Mouse (Mus musculus) left cerebral cortex, adult 11 months (tissue): Measurements from ENCODE around the gene Btbd11.
A peak's percentile ranks its signal among the peaks of the same experiment; 100 is the strongest.

Source experiments
- DNase-seq: peaks from one replicate; pipeline ENCODE4 v3.0.0; 2022; ENCODE audit warnings: low spot score

The Btbd11 gene

DNA sequence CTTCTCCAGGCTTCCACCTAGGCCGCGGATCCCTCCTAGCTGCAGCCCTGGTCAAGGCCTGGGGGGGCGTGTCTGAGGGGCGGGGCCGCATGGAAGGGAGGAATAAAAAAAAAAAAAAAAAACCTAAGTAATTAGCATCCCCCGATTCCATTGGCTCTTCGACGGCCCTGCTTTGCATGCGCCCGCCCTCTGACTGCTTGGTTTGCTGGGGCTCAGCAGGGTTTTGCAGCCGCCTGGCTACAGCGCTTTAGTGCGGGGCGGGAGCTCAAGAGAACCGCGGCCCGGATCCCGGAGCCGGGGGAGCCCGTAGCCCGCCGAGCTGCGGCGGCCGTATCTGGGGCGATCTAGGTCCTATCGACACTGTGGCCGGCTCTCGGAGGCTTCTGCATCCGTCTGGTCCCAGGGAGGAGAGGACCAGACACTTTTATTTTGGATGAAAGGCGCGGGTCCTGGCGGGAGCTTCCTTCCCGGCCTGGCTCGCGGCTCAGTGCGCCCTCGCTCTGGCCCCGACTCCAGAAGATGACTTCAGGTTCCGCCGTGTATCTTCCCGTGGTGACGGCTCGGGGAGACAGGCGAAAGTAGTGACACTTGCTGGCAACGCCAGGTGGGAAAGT, at the start of gene Btbd11:
Gene Btbd11, plus strand, starts transcription at position 210 of the 614 bp plus-strand sequence.
- peak; percentile 65 for DNase-seq

DNA sequence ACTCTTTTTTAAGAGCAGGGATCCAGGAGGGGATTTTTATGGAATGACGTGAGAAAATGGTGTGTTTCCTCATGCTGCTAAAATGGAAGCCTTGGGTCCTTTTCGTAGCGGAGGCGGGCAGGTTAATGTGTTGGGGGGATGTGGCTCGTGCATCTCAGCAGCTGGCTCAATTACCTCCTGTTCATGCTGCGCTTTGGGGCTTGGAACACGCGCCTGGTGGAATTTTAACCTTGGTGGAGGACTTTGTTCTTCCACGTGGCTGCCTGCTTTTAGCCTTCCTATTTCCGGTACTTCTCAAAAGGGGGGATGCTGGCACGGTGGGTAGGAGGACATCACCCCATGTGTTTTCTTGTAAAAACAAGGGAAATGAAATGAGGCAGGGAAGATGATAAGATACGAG, 47.9 kb upstream of the Btbd11 start:
- DNase-seq = no peak

DNA sequence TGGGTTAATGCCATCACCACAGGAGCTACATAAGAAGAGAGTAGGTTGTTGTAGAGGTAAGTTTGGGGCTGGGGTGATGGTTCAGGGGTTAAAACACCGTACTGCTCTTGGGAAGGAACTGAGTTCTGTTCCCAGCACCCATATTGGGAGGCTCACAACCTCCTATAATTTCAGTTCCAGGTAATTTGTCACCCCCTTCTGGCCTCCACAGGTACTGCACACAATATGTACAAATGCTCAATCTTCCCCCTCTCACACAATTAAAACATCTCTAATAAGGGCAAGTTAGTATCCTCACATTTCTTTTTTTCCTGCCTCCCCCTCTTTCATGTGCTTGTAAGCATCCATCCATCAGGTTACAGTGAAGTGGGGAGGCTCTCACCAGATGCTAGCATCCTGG, 44.7 kb upstream of the Btbd11 start:
- no peak for DNase-seq

DNA sequence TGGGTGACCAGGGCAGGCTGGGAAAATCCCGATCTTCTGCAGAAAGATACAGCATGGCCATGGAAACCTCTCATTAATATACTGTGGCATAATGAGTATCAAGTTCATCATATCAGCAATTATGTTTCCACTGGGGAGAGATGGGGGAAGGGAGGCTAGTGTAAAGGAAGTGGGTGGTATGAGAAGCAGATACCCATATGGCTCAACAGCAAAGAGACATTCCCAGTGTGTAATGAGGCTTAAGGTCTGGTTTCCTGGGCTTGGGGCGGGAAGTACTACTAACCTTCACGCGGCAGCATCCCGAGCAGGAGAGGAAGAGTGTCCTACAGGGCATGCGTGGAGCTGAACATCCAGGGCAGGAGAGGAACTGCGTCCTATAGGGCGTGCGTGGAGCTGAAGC, 39.4 kb upstream of the Btbd11 start:
- DNase-seq = no peak

DNA sequence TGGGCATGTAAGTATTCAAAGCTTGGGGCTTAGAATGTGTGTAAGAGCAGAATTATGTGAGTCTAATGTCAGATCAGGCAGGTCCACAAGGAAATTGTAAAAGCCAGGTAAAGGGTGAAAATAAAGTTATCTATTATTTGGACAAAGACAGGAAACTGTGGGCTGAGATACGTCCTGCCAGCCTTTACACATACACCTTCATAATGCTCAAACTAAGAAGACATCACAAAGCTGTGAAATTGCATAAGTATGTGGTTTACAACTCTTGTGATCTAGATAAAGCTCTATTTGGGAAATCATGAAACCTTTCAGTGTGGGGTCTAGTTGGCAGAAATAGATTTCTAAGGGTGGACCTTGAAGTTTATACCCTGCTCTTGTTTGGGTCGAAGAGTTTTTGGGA, 34.1 kb upstream of the Btbd11 start:
- DNase-seq = no peak

DNA sequence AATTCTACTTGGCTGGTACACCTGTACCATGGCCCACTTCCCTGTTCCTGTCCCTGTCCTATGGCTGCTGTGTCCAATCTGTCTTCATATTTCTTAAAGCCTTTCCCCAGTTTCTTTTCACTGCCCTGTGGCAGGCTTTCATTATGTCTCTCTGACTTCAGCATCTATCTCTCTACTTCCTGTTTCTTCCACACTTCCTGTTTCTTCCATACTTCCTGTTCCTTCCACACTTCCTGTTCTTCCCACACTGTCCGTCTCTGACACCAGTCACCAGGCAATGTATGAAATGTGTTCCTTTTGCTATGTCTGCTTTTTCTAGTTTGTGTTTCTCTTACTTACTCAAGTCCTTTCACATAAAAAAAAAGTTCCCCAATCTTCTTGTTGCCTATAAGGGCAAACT, 32.3 kb upstream of the Btbd11 start:
- no peak for DNase-seq

DNA sequence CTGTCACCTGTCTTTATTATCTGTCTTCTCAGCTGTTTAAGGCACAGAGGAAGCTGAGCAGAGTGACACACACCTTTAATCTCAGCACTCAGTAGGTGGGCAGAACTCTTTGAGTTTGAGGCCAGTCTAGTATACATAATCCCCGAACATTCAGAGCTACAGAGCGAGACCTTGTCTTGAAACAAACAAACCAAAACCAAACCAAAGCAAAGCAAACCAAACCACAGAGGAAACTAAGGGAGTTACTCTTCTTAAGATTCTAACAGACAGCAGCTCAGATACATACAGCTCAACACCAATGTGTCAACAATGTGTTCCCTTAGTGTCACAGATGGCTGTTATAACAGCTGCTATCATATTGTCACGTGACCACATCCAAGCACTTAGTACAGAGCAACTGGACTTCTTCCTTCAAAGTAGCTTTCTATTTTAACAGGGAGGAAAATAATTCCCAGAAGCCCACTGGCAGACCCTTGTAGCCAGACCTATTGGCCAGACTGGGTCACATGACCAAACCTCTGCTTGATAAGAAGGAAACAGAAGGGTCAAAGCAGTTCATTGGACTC, 27.0 kb upstream of the Btbd11 start:
- DNase-seq = no peak

DNA sequence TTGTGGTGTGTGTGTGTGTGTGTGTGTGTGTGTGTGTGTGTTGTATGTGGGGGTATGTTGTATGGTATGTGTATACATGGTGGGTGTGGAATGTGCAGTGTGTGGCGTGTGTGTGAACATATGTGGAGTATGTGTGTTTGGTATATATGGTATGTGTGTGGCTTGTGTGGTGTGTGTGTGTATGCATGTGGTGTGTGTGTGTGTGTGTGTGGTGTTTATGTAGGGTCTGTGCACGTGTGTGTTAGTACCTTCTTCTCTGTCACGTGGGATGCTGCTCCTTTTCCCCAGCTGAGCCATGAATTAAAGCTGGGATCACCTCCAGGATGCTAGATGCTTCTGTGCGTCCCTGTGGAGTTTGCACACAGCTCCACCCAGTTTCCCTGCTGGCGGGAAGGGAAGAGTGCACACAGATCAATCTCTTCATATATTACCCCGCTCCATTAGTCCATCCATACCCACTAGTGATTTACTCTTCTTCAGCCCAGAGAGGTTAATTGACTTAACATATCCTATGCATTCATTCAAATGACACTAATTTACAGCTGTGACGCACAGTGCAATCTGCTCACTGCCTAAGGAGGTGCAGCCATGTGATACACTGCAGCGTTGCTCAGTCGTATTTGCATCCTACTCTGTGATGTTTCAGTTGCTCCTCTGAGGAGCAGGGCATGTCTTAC, 23.7 kb upstream of the Btbd11 start:
- no peak for DNase-seq

DNA sequence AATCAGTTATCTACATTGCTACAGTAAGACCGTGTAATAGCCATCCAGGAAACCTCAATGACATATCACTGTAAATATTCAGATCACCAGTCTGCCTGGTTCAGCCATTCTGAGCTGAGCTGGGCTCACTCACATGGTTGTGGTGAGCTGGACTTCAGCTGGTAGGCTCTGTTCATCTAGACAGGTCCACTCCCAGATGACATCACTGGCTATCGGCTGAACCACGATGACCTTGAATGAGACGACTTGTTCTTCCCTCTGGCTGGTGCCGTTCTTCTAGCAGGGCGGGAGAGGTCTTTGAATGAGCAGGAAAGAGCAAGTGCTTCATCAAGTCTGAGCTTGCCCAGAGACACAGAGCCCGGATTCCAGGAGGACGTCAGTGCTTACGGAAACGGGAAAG, 19.7 kb upstream of the Btbd11 start:
- DNase-seq = no peak

DNA sequence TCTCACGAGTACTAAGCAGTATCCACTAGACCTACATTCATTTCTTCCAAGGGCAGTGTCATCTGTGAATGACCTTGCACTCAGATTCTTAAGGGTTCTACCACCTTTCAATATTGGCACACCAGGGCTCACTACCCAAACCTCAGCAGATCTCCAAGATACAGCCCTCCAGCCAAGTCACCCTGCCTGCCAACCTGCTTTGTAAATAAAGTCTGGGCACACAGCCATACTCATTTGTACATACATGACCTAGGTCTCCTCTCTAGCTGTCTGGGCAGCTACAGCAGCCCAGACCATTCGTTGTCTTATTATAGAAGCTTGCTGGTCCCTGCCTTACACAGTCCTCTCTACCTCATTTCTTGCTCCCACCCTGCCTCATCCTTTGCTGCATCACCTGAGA, 15.3 kb upstream of the Btbd11 start:
- DNase-seq = no peak

DNA sequence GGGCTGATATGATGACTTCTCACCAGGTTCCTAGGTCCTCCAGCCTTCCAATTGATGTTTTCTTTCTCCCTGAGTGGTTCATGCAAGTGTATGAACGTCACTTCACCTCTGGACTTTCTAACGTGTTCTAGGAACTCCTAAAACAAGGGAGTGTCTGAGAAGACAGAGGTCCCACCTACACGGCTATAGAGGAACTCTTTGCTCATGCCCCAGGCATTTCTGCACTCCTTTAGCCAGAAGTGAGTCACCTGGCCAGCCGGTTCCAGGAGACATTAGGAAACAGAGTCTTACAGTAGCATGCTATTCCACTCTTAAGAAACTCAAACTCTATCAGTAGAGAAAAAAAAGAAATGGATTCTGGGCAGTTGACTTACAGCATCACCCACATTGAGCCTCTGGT, 14.5 kb upstream of the Btbd11 start:
- DNase-seq = no peak

DNA sequence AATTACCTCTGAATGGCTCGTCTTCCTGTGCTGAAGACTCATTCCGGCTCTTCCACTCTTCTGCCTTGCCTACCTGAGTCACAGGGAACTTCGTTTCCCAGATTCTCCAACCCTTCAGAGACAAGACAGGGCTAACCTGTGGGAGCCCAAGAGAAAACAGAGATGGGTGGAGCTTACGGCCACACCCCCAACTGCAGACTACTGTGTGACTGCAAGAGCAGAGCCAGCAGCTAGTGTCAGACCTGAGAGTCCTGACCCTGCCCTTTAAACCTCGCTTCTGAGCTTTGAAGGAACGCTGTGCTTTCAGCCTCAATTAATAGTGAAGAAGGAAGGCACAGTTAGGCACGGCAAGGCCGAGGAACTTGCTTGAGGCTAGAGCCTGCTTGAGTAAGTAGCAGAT, 7.6 kb upstream of the Btbd11 start:
- no peak for DNase-seq

DNA sequence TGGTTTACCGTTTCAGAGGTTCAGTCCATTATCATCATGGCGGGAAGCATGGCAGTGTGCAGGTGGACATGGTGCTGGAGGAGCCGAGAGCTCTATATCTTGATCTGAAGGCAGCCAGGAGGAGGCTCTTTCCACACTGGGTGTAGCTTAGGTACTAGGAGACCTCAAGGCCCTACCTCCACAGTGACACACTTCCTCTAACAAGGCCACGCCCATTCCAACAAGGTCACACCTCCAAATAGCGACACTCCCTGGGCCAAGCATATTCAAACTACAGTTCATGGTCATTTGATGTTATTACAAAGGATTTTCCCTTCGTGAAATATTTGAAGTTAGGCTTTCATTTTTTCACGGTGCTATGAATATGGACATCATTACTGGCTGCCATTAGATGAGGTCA, 3.6 kb upstream of the Btbd11 start:
- no peak for DNase-seq

DNA sequence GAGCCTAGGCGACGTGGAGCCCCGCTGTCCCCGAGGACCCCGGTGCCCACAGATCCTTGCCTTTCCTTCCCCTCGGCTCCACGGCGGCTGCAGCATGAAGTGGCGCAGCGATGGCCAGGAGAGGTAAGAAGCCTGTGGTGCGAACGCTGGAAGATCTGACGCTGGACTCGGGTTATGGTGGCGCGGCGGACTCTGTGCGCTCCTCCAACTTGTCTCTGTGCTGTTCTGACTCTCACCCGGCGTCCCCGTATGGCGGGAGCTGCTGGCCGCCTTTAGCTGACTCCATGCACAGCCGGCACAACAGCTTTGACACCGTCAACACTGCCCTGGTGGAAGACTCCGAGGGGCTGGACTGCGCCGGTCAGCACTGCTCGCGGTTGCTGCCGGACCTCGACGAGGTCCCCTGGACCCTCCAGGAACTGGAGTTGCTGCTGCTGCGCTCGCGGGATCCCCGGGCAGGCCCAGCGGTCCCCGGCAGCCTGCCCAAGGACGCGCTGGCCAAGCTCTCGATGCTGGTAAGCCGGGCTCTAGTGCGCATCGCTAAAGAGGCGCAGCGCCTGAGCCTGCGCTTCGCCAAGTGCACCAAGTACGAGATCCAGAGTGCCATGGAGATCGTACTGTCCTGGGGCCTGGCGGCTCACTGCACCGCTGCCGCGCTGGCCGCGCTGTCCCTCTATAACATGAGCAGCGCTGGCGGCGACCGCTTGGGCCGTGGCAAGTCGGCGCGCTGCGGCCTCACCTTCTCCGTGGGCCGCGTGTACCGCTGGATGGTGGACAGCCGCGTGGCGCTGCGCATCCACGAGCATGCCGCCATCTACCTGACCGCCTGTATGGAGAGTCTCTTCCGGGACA, 831 bp downstream of the Btbd11 start:
- peak; percentile 14 for DNase-seq

DNA sequence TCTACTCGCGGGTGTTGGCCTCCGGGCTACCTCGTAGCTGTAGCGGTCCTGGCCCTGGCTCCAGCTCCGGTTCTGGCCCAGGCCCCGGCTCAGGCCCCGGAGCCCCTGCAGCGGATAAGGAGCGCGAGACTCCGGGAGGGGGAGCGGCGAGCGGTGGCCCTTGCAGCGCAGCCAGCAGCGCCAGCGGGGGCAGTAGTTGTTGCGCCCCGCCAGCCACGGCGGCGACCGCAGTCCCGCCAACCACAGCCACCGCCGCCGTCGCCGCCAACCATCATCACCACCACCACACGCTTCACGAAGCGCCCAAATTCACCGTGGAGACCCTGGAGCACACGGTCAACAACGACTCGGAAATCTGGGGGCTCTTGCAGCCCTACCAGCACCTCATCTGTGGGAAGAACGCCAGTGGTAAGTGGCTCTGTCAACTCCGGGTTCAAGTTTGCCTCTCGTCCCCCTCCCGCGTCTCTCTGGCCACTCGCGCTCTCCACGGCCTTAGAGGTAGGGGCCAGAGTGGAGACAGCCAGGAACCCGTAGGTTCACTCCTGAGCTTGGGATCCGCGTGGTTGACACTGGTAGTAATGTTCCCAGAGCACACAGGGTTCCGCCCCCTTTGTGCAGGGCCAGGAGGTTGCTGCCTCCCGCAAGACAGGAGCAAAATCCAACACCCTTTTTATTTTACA, 1.6 kb downstream of the Btbd11 start:
- DNase-seq = no peak

DNA sequence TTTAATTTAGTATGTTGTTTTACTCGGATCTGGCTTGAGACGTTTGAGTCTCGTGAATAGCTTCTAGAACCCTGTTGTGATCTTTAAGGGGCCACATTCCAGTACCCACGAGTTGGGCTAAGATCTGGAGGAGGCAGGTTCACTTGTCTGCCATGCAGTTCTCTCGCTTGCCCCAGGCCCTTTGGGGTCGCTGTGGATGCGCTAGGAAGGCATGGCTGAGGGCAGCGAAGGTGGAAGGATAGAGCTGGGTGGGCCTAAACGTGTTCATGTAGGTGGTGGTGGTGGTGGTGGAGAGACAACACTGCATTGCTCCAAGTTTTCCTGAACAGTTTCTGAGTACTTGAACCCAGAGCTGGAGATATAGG, 2.1 kb downstream of the Btbd11 start:
- no peak for DNase-seq

DNA sequence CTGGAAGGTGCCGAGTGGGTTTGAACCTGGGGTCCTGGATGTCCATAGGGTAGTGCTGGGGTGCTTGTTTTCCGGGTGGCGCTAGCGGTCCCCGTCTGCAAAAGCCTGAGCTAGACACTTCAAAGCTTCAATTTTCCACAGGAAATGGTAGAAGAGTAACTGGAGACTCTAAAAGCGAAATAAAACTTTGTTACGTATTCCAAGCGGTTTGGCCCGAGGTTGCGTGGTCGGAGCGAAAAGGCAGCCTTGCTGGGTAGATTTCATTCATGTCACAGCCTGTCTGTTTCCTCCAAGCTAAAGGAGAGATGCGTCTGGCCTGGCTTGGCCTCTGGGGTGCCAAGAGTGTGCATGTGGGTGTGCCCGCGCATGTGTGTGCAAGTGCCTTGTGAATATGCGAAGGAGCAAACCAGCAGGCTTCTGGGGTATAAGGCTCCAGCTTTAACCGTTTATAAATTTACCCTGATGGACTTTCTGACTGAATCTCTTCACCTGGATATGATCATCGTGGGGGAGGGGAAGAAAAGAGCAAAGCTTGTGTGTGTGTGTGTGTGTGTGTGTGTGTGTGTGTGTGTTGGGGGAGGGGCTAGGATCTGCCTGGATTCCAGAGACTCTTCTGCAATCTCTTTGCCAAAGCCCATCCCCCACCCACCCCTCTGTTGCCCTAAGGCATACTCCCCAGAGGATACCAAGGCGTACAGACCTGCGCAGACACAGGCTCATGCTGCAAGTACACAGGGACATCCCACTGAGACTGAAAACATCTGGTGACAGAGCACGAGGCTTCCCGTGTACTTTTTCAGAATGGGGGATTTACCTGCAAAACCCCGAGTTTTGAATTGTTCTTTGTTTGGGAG, 2.9 kb downstream of the Btbd11 start:
- DNase-seq = no peak

DNA sequence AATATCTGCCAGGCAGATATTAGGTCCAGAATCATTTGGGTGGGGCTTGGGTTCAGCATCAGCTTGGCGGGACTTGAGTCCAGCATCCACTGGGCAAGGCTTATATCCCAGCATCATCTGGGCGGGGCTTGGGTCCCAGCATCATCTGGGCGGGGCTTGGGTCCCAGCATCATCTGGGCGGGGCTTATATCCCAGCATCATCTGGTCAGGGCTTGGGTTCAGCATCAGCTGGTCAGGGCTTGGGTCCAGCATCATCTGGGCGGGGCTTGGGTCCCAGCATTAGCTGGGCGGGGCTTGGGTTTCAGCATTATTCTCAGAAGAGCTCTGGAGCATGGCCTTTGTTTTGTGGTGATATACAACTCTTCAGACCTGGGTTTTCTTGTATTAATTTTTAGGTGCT, 6.4 kb downstream of the Btbd11 start:
- no peak for DNase-seq

DNA sequence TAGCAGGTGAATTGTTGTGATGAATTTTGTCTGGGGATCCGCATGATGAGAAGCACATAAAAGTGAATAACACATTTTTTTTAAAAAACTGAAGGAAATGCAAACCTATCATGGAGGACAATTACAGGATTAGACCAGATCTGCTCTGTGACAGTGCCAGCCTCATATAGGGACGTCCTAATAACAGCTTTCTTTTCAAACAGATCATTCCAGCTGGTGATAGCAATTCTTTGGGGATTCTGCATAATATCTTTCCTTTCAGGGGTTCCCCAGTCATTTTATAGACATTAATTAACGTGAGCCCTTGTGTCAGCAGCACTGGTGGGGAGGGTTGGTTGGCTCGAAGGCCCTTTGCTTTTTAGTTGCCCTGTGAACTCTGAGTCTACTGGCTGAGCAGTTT, 7.9 kb downstream of the Btbd11 start:
- no peak for DNase-seq

DNA sequence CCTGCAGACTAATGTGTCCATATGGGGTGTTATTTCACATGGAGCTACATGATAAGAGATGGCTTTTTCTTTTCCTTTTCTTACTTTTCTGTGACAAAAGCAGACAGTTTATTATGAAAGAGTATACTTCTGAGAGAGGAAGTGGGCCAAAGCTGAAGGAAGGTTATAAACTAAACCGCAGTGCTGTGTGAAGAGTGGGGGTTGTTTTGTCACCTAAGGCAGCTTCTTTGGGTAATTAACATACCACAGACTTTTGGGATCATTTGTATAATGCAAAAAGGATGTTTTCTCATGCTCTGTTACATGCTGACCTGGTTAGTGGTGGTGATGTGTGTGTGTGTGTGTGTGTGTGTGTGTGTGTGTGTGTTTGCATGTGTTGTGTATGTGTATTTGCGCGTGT, 24.5 kb downstream of the Btbd11 start:
- DNase-seq = no peak

DNA sequence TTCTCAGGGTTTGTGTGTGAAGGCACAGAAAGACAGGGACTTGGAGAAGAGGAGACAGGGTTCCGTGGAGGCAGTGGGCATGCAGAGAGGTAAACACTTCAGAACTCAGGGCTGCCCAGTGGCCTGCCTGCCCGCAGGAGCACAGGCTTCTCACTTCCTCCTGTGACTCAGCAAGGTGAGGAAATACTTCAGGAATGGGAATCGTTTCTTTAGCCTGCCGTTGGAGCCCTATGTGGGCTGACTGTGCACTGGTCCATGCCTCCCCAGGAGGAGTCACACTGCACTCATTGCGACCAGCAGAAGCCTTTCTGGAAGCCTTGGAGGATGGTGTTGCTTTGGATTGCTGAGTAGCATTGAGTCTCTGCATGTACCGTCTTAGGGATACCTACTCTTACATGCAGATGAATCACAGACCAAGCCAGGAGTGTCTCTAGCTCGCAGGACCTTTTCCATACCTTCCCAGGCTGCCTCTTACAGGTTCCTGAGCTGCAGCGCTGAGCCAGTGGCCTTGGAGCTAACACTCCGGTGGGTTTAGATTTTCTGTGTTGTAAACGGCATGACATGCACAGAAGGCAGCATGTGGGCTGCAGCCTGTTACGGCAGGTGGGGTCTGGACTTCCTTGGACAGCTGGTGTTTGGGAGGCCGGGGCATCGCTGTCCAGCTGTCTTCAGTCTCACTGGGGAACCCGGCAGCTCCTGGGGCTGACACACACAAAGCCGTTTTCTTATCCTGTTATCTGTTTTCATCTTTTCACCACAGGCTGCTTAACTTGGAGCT, 34.4 kb downstream of the Btbd11 start:
- DNase-seq = no peak
